Mouse (Mus musculus) ES-Bruce4 (cell line): ENCODE measurements around the gene Il5. TPM values are rescaled to one million over a fixed set of nuclear protein-coding genes. Genes with fewer than 3 reads are reported as not detected.
A peak's percentile ranks its signal among the peaks of the same experiment; 100 is the strongest.

Experiments used
- H3K27ac ChIP-seq: 2 replicates; pipeline ENCODE4 v1.5.1; 2012; ENCODE audit warnings: low read length, inconsistent platforms; ENCODE audit not compliant: insufficient read depth
- H3K27me3 ChIP-seq: 2 replicates; pipeline ENCODE4 v1.6.1; 2012; ENCODE audit warnings: mild to moderate bottlenecking, low read length, inconsistent platforms; ENCODE audit not compliant: control insufficient read depth, poor library complexity, insufficient read depth, severe bottlenecking
- H3K36me3 ChIP-seq: 2 replicates; pipeline ENCODE4 v1.6.1; 2012; ENCODE audit warnings: inconsistent platforms, mild to moderate bottlenecking, low read length, moderate library complexity; ENCODE audit not compliant: control insufficient read depth, poor library complexity, insufficient read depth, severe bottlenecking
- H3K4me1 ChIP-seq: one replicate; pipeline ENCODE4 v1.8.1; 2011; ENCODE audit warnings: low read length; ENCODE audit not compliant: control insufficient read depth, insufficient read depth
- H3K4me3 ChIP-seq: 2 replicates; pipeline ENCODE4 v1.5.1; 2011; ENCODE audit warnings: low read depth, mild to moderate bottlenecking, low read length
- H3K9ac ChIP-seq: 2 replicates; pipeline ENCODE4 v1.6.1; 2012; ENCODE audit warnings: low read depth, mild to moderate bottlenecking, inconsistent platforms; ENCODE audit not compliant: poor library complexity, severe bottlenecking
- H3K9me3 ChIP-seq: replicated peaks from 2 replicates; pipeline ENCODE4 v1.6.1; 2012; ENCODE audit warnings: mild to moderate bottlenecking, low read length, inconsistent platforms; ENCODE audit not compliant: control insufficient read depth, poor library complexity, insufficient read depth, severe bottlenecking
- CTCF ChIP-seq: IDR thresholded peaks from one replicate; pipeline ENCODE4 v1.8.1; 2011; ENCODE audit warnings: low read depth, low read length
- EP300 ChIP-seq: IDR thresholded peaks from 2 replicates; pipeline ENCODE4 v1.6.1; 2011; ENCODE audit warnings: low read depth, low read length; ENCODE audit not compliant: insufficient read depth
- POLR2A ChIP-seq: IDR thresholded peaks from one replicate; pipeline ENCODE4 v1.8.1; 2011; ENCODE audit warnings: low read length; ENCODE audit not compliant: insufficient read depth
- polyA plus RNA-seq: library from polyadenylated mRNA; stranded (reverse); fragments of >200 nt; gene quantifications from 2 replicates; pipeline ENCODE4 v1.2.4, GENCODE M21; 2011; ENCODE audit warnings: low read depth; ENCODE audit not compliant: missing spikeins, insufficient read depth, insufficient read length

Il5 gene
- polyA plus RNA-seq, 1 experiment = not detected

- no peaks in the 10 kb centered on the region for H3K36me3 ChIP-seq
- peaks cover 10% of the 10 kb centered on the region for H3K4me1 ChIP-seq
- peak overlapping the region; percentile 17; the same call in 1 of the 2 replicates for H3K9ac ChIP-seq
- no peaks in the 10 kb centered on the region for H3K27me3 ChIP-seq
- TF ChIP-seq EP300 (0 out of 2 replicates have a peak, but pooled peaks have one; percentile 29), POLR2A (no peak), CTCF (peak; percentile 70)
- peak overlapping the region; percentile 39 for H3K27ac ChIP-seq
- H3K4me3 ChIP-seq = peak overlapping the region; percentile 1; the same call in 1 of the 2 replicates
- no peaks in the 10 kb centered on the region for H3K9me3 ChIP-seq
Measured at GRCm38 (mm10) chr11:53758791-53759351, 38.3 kb downstream of the Il5 start.

GRCm38 (mm10) chr11:53759545-53760406 lies 39.2 kb downstream of the Il5 start:
- no peak for TF ChIP-seq CTCF
- no peak for TF ChIP-seq POLR2A
- peak; percentile 54; the same call in 1 of the 2 replicates for TF ChIP-seq EP300
- H3K36me3 ChIP-seq = no peaks in the 10 kb centered on the region
- peak overlapping the region; percentile 19 for H3K9ac ChIP-seq
- peaks cover 15% of the 10 kb centered on the region for H3K4me1 ChIP-seq
- peak overlapping the region; percentile 8; the same call in 1 of the 2 replicates for H3K4me3 ChIP-seq
- no peaks in the 10 kb centered on the region for H3K27me3 ChIP-seq
- H3K9me3 ChIP-seq = no peaks in the 10 kb centered on the region
- H3K27ac ChIP-seq = peak overlapping the region; percentile 57

- Histone ChIP-seq H3K4me1 (peaks cover 19% of the 10 kb centered on the region), H3K27ac (no peak overlapping the region), H3K4me3 (no peak overlapping the region), H3K27me3 (no peaks in the 10 kb centered on the region), H3K9ac (no peak overlapping the region), H3K36me3 (no peaks in the 10 kb centered on the region), H3K9me3 (no peaks in the 10 kb centered on the region)
- no peak for TF ChIP-seq CTCF
- TF ChIP-seq EP300 = no peak
- no peak for TF ChIP-seq POLR2A
Measured at GRCm38 (mm10) chr11:53761284-53761683, 40.7 kb downstream of the Il5 start.

GRCm38 (mm10) chr11:53761822-53762221 lies 41.2 kb downstream of the Il5 start:
- TF ChIP-seq CTCF (no peak), POLR2A (no peak), EP300 (no peak)
- H3K9ac ChIP-seq = no peak overlapping the region

GRCm38 (mm10) chr11:53762426-53762825 lies 41.8 kb downstream of the Il5 start:
- no peak overlapping the region for H3K27ac ChIP-seq

More at GRCm38 (mm10) chr11:53761822-53762221, 41.2 kb downstream of the Il5 start:
- Histone ChIP-seq H3K36me3 (no peaks in the 10 kb centered on the region), H3K27me3 (no peaks in the 10 kb centered on the region), H3K9me3 (no peaks in the 10 kb centered on the region), H3K27ac (no peak overlapping the region), H3K4me1 (peaks cover 19% of the 10 kb centered on the region), H3K4me3 (no peak overlapping the region)

GRCm38 (mm10) chr11:53762827-53763495 lies 42.4 kb downstream of the Il5 start:
- no peak for TF ChIP-seq POLR2A
- peak; percentile 31; the same call in 1 of the 2 replicates for TF ChIP-seq EP300
- no peak for TF ChIP-seq CTCF
- Histone ChIP-seq H3K9me3 (no peaks in the 10 kb centered on the region), H3K27ac (0 out of 2 replicates have a peak overlapping the region, but pooled peaks have one; percentile 8), H3K4me1 (peaks cover 19% of the 10 kb centered on the region), H3K4me3 (peak overlapping the region; percentile 37), H3K9ac (peak overlapping the region; percentile 68), H3K36me3 (no peaks in the 10 kb centered on the region), H3K27me3 (no peaks in the 10 kb centered on the region)

More at GRCm38 (mm10) chr11:53762426-53762825, 41.8 kb downstream of the Il5 start:
- no peak overlapping the region for H3K4me3 ChIP-seq
- H3K9ac ChIP-seq = no peak overlapping the region
- peaks cover 19% of the 10 kb centered on the region for H3K4me1 ChIP-seq
- no peak for TF ChIP-seq CTCF
- H3K27me3 ChIP-seq = no peaks in the 10 kb centered on the region
- H3K36me3 ChIP-seq = no peaks in the 10 kb centered on the region
- no peaks in the 10 kb centered on the region for H3K9me3 ChIP-seq
